Mouse (Mus musculus) cerebellum, postnatal 4 days (tissue): ENCODE results near the gene Pomt1.
A peak's percentile ranks its signal among the peaks of the same experiment; 100 is the strongest.

ENCODE experiments used
- DNase-seq, 2 experiments: peaks; one replicate each; pipeline ENCODE4 v3.0.0; 2022; ENCODE audit warnings: low spot score in 2 of 2, mixed read lengths in 1 of 2

Gene Pomt1

DNA sequence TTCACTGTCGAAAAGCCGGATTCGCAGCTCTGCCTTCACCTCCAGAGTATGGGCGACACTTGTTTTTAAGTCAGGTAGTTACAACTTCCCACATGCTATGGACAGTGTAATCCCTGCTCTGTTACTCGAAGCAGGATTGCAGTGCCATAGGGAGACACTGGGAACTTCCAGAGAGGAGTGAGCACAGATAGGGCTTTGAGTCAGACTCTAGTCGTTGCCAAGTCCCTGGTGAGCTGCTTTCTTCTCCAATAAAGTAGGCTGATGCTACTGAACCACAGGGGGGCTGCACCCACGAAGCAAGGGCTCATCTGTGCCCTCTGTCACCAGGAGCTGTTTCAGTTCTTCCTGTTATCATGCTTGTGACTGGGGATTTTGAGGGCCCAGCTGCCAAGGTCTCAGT lies 14.8 kb upstream of the Pomt1 start:
- DNase-seq: no peak

DNA sequence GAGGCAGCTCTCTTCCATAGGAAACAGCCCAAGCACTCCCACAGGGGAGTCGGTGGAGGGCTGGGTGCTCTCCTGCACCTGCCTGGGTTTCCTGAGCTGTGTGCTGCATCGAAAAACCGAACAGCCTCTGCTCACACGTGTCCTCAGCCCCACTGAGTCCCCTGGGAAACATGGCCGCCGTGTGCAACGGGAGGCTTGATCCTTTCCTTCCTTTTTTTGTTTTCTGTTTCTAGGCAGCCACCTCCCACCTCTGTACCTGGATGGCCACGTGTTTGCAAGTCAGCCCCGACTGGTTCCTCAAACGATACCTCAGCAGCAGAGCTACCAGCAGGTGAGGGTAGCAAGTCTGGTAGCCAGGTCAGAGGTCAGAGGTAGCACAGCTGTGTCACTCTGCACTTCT lies 14.3 kb upstream of the Pomt1 start:
- DNase-seq: no peak

DNA sequence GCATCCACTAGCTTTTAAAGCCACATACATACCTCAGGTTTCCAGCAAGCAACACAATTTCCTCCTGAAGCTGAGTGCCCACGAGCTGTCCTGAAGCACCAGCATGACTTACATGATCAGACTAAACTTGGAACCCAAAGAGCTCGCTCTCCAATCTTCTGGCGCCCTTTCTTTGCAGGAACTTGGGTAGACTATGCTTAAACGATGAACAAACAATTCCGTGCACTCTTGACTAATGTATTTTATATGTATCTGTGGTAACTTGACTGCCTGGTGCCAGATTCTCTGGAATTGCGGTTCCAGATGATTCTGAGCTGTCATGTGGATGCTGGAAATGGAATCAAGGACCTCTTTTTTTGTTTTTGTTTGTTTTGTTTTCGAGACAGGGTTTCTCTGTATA lies 957 bp upstream of the Pomt1 start:
- no peak for DNase-seq

DNA sequence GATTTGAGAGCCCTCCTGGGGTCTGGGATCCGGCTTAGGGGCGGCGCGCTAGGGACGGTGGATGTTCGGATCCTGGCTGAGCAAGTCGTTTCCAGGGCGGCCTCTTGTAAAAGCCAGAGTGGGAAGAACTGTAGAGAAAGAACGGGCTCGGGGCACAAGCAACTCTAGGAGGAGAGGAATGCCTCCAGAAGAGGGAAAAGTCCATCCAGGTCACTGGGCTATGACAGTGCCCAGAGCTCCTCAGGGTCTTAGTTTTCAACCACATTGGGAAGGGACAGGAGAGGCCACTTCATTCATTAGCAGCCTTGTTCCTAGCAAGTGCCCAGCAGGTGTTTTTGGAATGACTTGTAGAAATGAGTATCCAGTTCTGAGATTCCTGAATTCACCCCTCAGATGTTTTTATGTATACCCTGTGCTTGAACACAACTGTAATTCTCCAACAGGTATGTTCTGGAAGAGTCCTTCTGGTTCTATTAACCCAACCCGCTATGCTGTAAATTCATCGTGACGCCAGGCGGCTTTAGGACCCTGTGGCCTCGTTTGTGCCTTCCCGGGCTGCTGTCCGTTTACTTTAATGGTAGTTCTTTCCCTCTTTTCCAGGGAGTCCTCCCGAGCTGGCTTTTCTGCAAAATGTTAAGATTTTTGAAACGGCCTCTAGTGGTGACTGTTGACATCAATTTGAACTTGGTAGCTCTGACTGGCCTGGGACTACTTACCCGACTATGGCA lies 534 bp downstream of the Pomt1 start:
- peak in 1 of 2 experiments; percentile 47 for DNase-seq

GRCm38 (mm10) chr2:32237571-32237970 lies 1.2 kb downstream of the Pomt1 start:
- no peak for DNase-seq

DNA sequence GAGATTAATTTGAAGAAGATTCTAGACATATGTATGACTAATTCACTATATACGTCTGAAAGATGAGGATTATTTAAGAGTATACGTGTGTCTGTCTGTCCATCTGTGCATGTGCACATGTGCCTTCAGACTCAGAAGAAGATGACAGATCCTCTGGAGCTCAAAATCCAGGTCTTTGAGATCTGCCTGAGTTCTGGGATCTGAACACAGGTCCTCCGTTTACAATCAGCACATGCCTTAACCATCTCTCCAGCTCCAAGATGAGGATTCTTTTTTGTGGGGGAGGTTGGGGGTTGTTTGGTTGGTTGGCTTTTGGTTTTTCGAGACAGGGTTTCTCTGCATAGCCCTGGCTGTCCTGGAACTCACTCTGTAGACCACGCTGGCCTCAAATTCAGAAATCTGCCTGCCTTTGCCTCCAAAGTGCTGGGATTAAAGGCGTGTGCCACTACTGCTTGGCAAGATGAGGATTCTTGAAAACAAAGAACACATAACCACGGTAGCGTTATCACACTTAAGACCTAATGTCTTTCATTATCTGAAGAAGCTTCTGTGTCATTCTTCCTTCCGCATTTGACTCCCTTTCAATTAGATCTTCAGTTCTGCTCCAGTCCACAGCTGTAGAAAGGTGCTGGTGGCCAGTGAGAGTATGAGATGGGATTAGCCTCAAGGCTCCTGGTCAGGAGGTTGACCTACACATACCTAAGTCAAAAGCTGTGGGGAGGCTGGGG lies 2.5 kb downstream of the Pomt1 start:
- DNase-seq: no peak

DNA sequence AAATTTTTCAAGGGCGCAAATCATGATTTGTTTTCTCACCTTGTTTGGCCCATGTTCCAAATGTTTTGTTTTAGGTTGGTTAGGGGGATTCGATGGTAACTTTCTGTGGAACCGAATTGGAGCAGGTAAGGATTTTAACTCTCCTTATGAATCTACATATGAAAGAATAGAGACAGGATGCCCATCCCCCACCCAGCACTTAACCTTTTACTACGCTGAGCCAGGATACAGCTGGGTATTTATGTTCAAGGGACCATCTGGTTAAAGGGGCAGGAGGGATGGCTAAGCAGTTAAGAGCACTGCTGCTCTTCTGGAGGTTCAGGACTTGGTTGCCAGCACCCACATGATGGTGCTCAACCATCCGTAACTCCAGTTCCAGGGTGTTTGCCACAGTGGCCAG lies 4.2 kb downstream of the Pomt1 start:
- no peak for DNase-seq

DNA sequence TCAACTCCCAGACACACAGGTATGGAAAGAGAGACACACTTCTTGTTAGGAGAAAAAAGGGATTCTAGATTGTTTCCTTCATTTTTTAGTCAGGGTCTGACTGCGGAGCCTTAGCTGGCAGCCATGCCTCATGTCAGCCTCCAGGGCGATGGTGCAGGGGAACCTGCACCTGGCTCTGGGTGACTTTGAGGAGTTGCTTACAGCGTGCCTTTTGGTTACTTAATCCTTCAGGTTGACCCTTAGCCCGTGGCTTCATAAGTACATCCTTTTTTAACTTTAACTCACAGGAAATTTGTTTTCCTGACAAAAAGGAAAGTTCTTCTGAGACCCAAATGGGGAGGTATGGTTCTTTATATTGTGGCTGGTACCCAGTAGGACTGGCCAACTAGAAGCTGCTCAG lies 6.6 kb downstream of the Pomt1 start:
- no peak for DNase-seq

GRCm38 (mm10) chr2:32246741-32247140 lies 10.4 kb downstream of the Pomt1 start:
- DNase-seq: no peak

DNA sequence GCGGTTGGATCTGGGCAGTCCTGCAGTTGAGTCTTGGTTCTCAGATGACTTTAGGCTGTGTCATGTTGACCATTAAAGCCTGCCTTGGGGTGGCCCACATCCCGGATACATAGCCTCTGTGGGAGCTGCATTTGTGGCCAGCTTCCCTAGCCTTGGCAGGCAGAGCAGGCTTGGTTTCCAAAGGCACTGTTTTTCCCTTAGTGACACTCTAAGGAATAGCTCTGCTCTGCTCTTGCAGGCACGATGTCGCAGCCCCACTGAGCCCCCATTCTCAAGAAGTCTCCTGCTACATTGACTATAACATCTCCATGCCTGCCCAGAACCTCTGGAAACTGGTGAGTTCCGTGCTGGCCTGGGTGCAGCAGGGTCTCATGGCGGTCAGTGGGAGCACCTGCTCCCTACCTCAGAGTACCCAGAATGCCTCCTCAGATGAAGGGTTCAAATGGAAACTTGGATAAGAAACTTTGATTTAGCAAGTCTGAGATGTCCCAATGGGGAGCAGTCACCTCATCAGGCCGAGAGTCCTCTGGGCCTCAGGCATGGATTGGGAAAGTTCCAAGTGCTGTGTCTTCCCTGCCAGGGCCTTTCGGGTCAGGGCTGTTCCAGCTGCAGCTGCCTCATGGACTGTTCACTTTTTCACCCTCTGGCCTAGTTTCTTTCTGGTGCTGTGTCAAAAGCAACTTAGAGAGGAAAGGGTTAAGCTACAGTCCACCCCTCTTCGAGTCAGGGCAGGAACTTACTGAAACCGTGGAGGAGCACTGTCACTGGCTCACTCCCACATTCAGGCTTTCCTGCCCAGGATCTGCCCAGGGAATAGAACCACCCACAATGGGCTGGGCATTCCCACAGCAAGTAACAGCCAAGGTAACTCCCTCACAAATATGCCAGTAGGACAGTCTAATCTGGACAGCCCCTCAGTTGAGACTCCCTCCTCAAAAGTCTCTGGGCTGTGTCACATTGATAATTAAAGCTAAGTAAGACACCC lies 12.3 kb downstream of the Pomt1 start:
- no peak for DNase-seq

DNA sequence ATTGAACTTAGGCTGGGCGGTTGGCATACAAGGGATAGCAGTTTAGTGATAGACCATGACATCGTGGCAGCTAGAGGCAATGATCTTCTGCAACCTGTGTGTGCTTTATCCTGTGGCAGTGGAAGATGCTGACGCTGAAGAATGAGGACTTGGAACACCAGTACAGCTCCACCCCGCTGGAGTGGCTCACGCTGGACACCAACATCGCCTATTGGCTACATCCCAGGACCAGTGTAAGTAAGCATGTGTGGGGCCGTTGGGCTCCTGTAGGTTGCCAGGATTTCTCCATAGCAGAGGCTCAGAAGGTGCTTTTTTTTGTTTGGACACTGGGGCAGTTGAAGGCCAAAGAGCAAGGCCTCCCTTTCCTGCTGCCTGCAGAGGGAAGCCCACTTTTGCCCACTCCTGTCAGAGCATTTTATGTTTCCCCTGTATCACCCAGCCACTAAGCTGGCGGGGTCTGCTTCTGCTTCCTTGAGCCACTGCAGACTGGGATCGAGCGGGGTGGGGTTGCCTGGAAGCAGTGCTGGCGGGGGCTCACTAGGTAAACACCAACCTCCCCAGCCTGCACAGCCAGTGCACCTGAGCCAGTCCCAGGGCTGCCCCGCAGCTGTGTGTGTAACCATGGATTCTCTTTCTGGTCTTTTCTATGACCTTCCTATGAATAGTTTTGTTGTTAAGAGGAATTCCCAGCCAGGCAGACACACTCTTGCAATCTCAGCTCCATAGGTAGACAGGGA lies 15.6 kb downstream of the Pomt1 start:
- DNase-seq: no peak

DNA sequence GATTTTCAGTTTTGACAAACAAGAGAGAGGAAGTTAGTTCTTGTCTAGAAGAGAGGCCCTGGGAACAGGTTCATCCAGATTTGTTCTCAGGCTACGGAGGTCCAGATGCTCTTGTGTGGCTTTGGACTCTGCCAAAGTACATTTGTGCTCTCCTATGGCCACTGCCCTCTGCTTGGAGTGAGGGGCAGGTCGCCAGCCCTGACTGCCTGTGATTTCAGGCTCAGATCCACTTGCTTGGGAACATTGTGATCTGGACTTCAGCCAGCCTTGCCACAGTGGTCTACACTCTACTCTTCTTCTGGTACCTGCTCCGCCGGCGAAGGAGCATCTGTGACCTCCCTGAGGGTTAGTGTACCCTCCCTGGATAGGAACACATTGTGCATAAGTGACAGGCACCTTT lies 16.3 kb downstream of the Pomt1 start:
- no peak for DNase-seq

DNA sequence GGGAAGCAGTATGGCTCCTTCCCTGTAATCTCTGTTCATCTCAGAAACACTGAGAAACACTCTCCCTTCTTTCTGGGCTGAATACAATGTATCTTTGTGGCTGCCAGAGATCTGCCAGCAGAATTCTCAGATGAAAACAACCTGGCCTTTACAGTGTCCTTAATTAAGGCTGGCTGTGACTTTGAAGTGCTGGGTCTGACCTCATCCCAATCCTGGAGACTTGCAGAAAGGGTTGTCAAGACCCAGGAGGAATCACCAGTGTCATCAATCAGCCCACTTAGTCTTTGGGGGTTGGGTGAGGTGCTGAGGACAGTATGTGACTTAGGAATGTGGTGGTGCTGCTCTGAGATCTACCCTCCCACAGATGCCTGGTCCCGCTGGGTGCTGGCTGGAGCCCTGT lies 17.0 kb downstream of the Pomt1 start:
- no peak for DNase-seq

DNA sequence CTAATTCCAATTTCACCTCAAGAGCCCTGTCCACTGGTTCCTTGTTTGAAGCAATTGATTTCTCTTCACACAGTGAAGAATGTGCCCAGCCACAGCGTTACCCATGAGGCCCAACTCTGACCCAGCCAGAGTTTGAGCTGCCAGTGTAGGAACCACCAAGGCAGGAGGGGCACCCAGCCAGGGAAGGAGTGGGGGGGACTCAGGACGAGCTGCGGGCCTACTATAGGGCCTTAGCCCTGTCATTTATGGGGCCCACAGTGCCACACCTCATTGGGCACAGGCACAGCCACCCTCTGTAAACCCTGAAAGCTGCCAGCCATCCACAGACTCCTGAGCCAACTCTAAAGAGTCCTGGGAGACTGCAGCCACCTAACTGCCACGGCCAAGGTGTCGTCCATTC lies 18.2 kb downstream of the Pomt1 start:
- no peak for DNase-seq

DNA sequence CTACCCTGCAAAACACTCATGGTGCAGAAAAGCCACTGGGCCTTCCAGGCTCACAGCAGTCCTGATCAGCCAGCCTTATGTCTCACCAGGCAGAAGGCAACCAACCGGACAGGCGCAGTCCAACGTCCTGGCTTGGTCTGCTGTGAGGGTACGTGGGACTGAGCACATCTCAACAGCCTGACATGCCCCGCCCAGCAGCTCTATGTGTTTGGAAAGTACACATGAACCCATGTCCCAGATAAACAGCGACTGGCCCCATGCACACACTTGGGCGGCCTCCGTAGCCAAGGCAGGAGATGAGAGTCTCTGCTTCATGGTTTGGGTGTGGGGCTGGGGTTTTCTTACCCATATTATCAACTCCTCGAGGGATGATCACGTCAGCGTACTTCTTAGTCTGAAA lies 19.9 kb downstream of the Pomt1 start:
- no peak for DNase-seq

GRCm38 (mm10) chr2:32258887-32259533 lies 22.6 kb downstream of the Pomt1 start:
- no peak for DNase-seq

GRCm38 (mm10) chr2:32259657-32260417 lies 23.4 kb downstream of the Pomt1 start, which contains the start of gene Uck1:
TSS of gene Uck1 (minus strand) at chr2:32260159.
- peak; percentile 53 to 77 for DNase-seq

GRCm38 (mm10) chr2:32260635-32261034 lies 24.2 kb downstream of the Pomt1 start:
- peak in 1 of 2 experiments; percentile 36 for DNase-seq

DNA sequence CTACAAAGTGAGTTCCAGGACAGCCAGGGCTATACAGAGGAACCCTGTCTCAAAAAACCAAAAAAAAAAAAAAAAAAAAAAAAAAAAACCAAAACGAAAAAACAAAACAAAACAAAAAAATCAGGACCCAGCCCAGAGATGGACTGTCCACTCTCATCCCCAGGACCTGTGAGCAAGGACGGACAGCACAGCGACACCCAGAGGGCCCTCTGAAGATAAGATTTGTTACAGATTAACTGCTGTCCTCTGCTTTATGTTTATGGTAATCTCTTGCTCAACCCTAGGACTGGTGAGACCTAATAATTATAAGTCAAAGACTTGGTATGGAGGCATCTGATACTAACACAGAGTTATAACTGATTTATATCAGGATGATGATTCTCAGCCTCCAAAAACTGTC lies 39.4 kb downstream of the Pomt1 start:
- DNase-seq: no peak

DNA sequence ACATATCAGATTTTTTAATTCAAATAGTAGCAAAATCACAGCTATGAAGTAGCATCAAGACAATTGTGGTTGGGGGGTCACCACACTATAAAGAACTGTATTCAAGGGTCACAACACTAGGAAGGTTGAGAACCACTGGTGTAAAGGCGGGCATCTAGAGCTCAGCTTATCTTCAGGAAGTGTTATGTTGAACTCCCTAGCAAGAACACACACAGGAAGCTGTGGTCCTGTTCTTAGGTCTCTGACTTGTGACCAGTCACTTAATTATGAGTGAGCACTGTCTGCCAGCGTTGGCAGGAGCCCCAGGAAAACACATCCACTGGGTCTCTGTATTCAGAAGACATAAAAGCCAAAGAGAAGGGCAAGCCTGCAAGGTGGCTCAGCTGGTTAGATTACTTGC lies 45.9 kb downstream of the Pomt1 start:
- no peak for DNase-seq
